9 mouse cellular contexts compared by ENCODE assay signal in the genomic region with DNA sequence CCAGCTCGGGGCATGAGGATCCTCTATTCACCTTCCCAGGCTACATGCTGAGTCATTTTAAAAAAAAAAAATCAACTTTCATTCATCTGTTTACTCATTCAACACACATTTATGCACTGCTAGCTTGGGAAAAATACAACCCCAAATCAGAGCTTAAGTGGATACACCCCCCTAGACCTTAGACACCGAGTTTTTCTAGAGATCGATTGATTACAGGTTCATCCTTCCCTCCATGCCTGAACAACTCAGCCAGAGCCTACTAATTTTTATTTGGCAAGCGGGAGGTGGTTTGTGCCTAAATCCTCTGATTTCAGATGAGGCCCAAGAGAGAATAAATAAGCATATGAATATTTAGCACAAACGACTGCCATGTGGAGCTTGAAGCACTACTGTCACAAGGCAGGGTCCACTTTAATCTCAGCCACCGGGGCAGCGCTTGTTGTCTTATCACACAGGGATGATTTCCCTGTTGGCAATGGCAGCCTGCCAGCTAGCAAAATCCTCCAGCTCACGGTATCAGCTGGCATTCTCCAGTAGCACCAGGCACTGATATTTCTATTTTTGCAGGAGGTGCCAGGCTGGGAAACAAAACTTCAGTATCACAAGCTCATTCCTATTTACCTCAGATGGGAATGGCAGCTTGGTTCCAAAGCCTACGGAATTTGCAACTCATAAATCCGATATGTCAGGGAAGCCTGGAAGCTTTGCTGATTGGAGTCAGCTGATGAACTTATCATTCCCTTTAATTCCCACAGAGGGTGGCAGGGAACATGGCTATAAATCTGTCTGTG.
DNase-seq lines count a peak whose midpoint lies in the region; ATAC-seq and TF ChIP-seq lines count a peak whose summit lies in the region.
"Had no signal": no experiment of that assay in that cellular context is flagged by ENCODE, and none has a peak within 500 bp of the region (broad histone marks: within the 10 kb centered on the region; RNA-seq: fewer than 3 reads in every experiment).

No protein-coding gene starts in this region.

- intact Hi-C loops in heart, adult 2 months (cut with DNase I): loop anchor here (2.0 kb wide), 1 partner anchor 29 kb away; no protein-coding TSS in a partner anchor

- ATAC-seq in forebrain, embryonic 15.5 days (replicated peaks): peak; percentile 71
- ATAC-seq in forebrain, embryonic 12.5 days (ENCODE audit: low FRiP score): no peak

- no peak for TF ChIP-seq CTCF in heart, adult 2 months (IDR thresholded peaks at IDR 0.05)

- 0 out of 2 replicates have a peak, but pooled peaks have one; percentile 26 for TF ChIP-seq POLR2A in heart, adult 2 months (IDR thresholded peaks at IDR 0.05; ENCODE audit: insufficient read depth, low read depth, low read length)

- H3K4me2 ChIP-seq in forebrain, embryonic 15.5 days (replicated peaks): no peak overlapping the region
- H3K4me2 ChIP-seq in forebrain, embryonic 12.5 days: no peak overlapping the region
- H3K4me2 ChIP-seq: embryonic facial prominence, embryonic 13.5 days had no signal

- no peak overlapping the region for H3K4me3 ChIP-seq in forebrain, embryonic 15.5 days
- H3K4me3 ChIP-seq in forebrain, embryonic 12.5 days (replicated peaks): no peak overlapping the region
- no peak overlapping the region for H3K4me3 ChIP-seq in heart, adult 2 months
- H3K4me3 ChIP-seq: embryonic facial prominence, embryonic 13.5 days had no signal

- H3K9ac ChIP-seq in forebrain, embryonic 15.5 days (replicated peaks): no peak overlapping the region
- no peak overlapping the region for H3K9ac ChIP-seq in forebrain, embryonic 12.5 days
- no peak overlapping the region for H3K9ac ChIP-seq in heart, adult 2 months (ENCODE audit: low read depth, low read length)
- H3K9ac ChIP-seq: embryonic facial prominence, embryonic 13.5 days had no signal

- DNase-seq in adrenal gland, adult 8-10 months: peak; percentile 8
- peak; percentile 65 to 82 for DNase-seq in heart, adult 2 months
- peak; percentile 57 to 58 for DNase-seq in layer of hippocampus, postnatal 36 days
- peak; percentile 6 to 19 for DNase-seq in right cerebral cortex, postnatal 36 days (ENCODE audit: low spot score in 2 of 2)
- no peak for DNase-seq in embryo, embryonic 11 days
- DNase-seq in kidney, adult 9 months: no peak

- H3K9me3 ChIP-seq in forebrain, embryonic 15.5 days: no peaks in the 10 kb centered on the region
- H3K9me3 ChIP-seq in forebrain, embryonic 12.5 days: no peaks in the 10 kb centered on the region
- H3K9me3 ChIP-seq: embryonic facial prominence, embryonic 13.5 days had no signal

- peaks cover 11% of the 10 kb centered on the region for H3K4me1 ChIP-seq in forebrain, embryonic 15.5 days
- H3K4me1 ChIP-seq in forebrain, embryonic 12.5 days: no peaks in the 10 kb centered on the region
- H3K4me1 ChIP-seq in heart, adult 2 months (ENCODE audit: control insufficient read depth, insufficient read depth, low read length): peaks cover 1% of the 10 kb centered on the region; the same call in 1 of the 2 replicates
- H3K4me1 ChIP-seq: embryonic facial prominence, embryonic 13.5 days had no signal

- peak overlapping the region; percentile 18; the same call in 1 of the 2 replicates for H3K27ac ChIP-seq in forebrain, embryonic 15.5 days (replicated peaks)
- no peak overlapping the region for H3K27ac ChIP-seq in forebrain, embryonic 12.5 days
- H3K27ac ChIP-seq in heart, adult 2 months: peak overlapping the region; percentile 77
- H3K27ac ChIP-seq: embryonic facial prominence, embryonic 13.5 days had no signal

- no peaks in the 10 kb centered on the region for H3K36me3 ChIP-seq in forebrain, embryonic 15.5 days
- no peaks in the 10 kb centered on the region for H3K36me3 ChIP-seq in forebrain, embryonic 12.5 days (replicated peaks)
- peaks cover 4% of the 10 kb centered on the region; the same call in 1 of the 2 replicates for H3K36me3 ChIP-seq in heart, adult 2 months (ENCODE audit: control insufficient read depth, insufficient read depth, low read length)
- H3K36me3 ChIP-seq: embryonic facial prominence, embryonic 13.5 days had no signal

- peak; percentile 83 for TF ChIP-seq EP300 in heart, adult 2 months (IDR thresholded peaks at IDR 0.05; ENCODE audit: insufficient read depth, low read depth, low read length)

- 0 out of 2 replicates have a peak, but pooled peaks cover 1% of the 10 kb centered on the region for H3K79me2 ChIP-seq in heart, adult 2 months (replicated peaks; ENCODE audit: control insufficient read depth, insufficient read depth, low read length)

- H3K27me3 ChIP-seq in forebrain, embryonic 15.5 days: no peaks in the 10 kb centered on the region
- no peaks in the 10 kb centered on the region for H3K27me3 ChIP-seq in forebrain, embryonic 12.5 days
- no peaks in the 10 kb centered on the region for H3K27me3 ChIP-seq in heart, adult 2 months (ENCODE audit: control insufficient read depth, insufficient read depth, low read length)
- H3K27me3 ChIP-seq: embryonic facial prominence, embryonic 13.5 days had no signal

- 50% methylated on average over 10 of the region's 10 CpGs for WGBS in forebrain, embryonic 15.5 days
- 81% methylated on average over 10 of the region's 10 CpGs for WGBS in forebrain, embryonic 12.5 days
- WGBS in heart, adult 2 months: 27% methylated on average over 10 of the region's 10 CpGs

Comparison
In these comparisons a context has a peak if more than half of its experiments do, and no peak if none do; other contexts are left out.
1. DNase-seq: peak in adrenal gland, adult 8-10 months (single experiment), heart, adult 2 months (2 of 2), layer of hippocampus, postnatal 36 days (2 of 2) and right cerebral cortex, postnatal 36 days (2 of 2); none in embryo, embryonic 11 days (single experiment) and kidney, adult 9 months (single experiment).